In genomic region chr1:71263532-71263931, GRCm38 (mm10) we compare ENCODE assay signal across 20 mouse cellular contexts.
DNase-seq lines count a peak whose midpoint lies in the region; ATAC-seq lines count a peak whose summit lies in the region.
"Had no signal": no experiment of that assay in that cellular context is flagged by ENCODE, and none has a peak within 500 bp of the region (broad histone marks: within the 10 kb centered on the region; RNA-seq: fewer than 3 reads in every experiment).

No protein-coding gene starts in this region.

- DNase-seq in frontal cortex, postnatal 25 days (ENCODE audit: low spot score in 2 of 2) = no peak
- DNase-seq in brain, adult 2 months (ENCODE audit: low read depth, low spot score) = peak; percentile 43
- DNase-seq in hindbrain, embryonic 14.5 days (ENCODE audit: low spot score) = no peak
- DNase-seq: adrenal gland, adult 2 months; adrenal gland, adult 8-10 months; adrenal gland, postnatal 10 days; adrenal gland, postnatal 14 days; adrenal gland, postnatal 25 days; adrenal gland, postnatal 36 days; B cell, adult 2 months; cerebellum, adult 11 months; cerebellum, adult 11-12 months; cerebellum, adult 18-20 months; cerebellum, adult 2 months had no signal

- H3K9ac ChIP-seq in hindbrain, embryonic 14.5 days = no peak overlapping the region

- no peak overlapping the region for H3K4me3 ChIP-seq in hindbrain, embryonic 14.5 days (replicated peaks; ENCODE audit: low read length)

- H3K27me3 ChIP-seq in hindbrain, embryonic 14.5 days (ENCODE audit: control insufficient read depth, insufficient read depth, low read length) = no peaks in the 10 kb centered on the region
- H3K27me3 ChIP-seq: CH12.LX had no signal

- H3K36me3 ChIP-seq in hindbrain, embryonic 14.5 days (replicated peaks; ENCODE audit: control insufficient read depth, insufficient read depth) = no peaks in the 10 kb centered on the region
- H3K36me3 ChIP-seq: G1E had no signal

- no peaks in the 10 kb centered on the region for H3K9me3 ChIP-seq in hindbrain, embryonic 14.5 days (ENCODE audit: control insufficient read depth, low read length)
- H3K9me3 ChIP-seq: G1E had no signal

- peak; percentile 70; the same call in 1 of the 2 replicates for ATAC-seq in frontal cortex, adult (ENCODE audit: low TSS enrichment)
- ATAC-seq in hindbrain, embryonic 14.5 days (ENCODE audit: low FRiP score) = no peak
- ATAC-seq: activated CD4-positive, CD25-positive, alpha-beta regulatory T cell, adult 4 months; CD4-positive, CD25-positive, alpha-beta regulatory T cell, adult 4 months; Patski had no signal

- no peak overlapping the region for H3K4me2 ChIP-seq in hindbrain, embryonic 14.5 days (replicated peaks)

- H3K4me1 ChIP-seq in hindbrain, embryonic 14.5 days (replicated peaks; ENCODE audit: control insufficient read depth, insufficient read depth, low read length) = no peaks in the 10 kb centered on the region

- H3K27ac ChIP-seq in hindbrain, embryonic 14.5 days = no peak overlapping the region

- 97% methylated on average over 7 of the region's 7 CpGs for WGBS in hindbrain, embryonic 14.5 days
